Mouse (Mus musculus) heart, adult 18-20 months (tissue): ENCODE data around the gene Cdh15. TPM values are rescaled to one million over a fixed set of nuclear protein-coding genes. Genes with fewer than 3 reads are reported as not detected.

Source experiments
- DNase-seq, 2 experiments: peaks; one replicate each; pipeline ENCODE4 v3.0.0; 2021 to 2022; ENCODE audit warnings: mixed read lengths in 1 of 2
- long read RNA-seq, 2 experiments: library from polyadenylated mRNA; stranded (forward); transcript quantifications; one replicate each; pipeline ENCODE4 v2.0.0; 2021
- total RNA-seq, 2 experiments: library from RNA; stranded (reverse); gene quantifications; 2 replicates each; pipeline ENCODE4 v1.2.3; 2021

Gene Cdh15
- total RNA-seq: not detected
- long read RNA-seq, experiment 1: 0 reads
- long read RNA-seq, experiment 2: 0 reads

GRCm38 (mm10) chr8:122847829-122848561 lies at the start of gene Cdh15:
Gene Cdh15 (plus strand): TSS chr8:122847966.
- DNase-seq: no peak

GRCm38 (mm10) chr8:122803906-122804761 lies 43.6 kb upstream of the Cdh15 start:
- no peak for DNase-seq

GRCm38 (mm10) chr8:122805349-122805748 lies 42.4 kb upstream of the Cdh15 start:
- no peak for DNase-seq

- DNase-seq: no peak
These were observed 40.7 kb upstream of the Cdh15 start for GRCm38 (mm10) chr8:122806956-122807538.

GRCm38 (mm10) chr8:122807907-122808306 lies 39.9 kb upstream of the Cdh15 start:
- peak; percentile 68 to 72 for DNase-seq

GRCm38 (mm10) chr8:122810376-122810775 lies 37.4 kb upstream of the Cdh15 start:
- DNase-seq: peak in 1 of 2 experiments; percentile 16

GRCm38 (mm10) chr8:122811870-122812494 lies 35.8 kb upstream of the Cdh15 start:
- no peak for DNase-seq

- DNase-seq: no peak
These were observed 35.0 kb upstream of the Cdh15 start for GRCm38 (mm10) chr8:122812610-122813250.

- DNase-seq: no peak
These were observed 33.2 kb upstream of the Cdh15 start for GRCm38 (mm10) chr8:122814608-122815007.

GRCm38 (mm10) chr8:122816965-122817364 lies 30.8 kb upstream of the Cdh15 start:
- no peak for DNase-seq

- DNase-seq: no peak
These were observed 29.9 kb upstream of the Cdh15 start for GRCm38 (mm10) chr8:122817724-122818496.

GRCm38 (mm10) chr8:122819776-122820175 lies 28.0 kb upstream of the Cdh15 start:
- DNase-seq: no peak

- no peak for DNase-seq
These were observed 23.2 kb upstream of the Cdh15 start for GRCm38 (mm10) chr8:122824571-122824970.

GRCm38 (mm10) chr8:122824986-122825385 lies 22.8 kb upstream of the Cdh15 start:
- no peak for DNase-seq

GRCm38 (mm10) chr8:122825408-122825807 lies 22.4 kb upstream of the Cdh15 start:
- no peak for DNase-seq

- DNase-seq: no peak
These were observed 18.4 kb upstream of the Cdh15 start for GRCm38 (mm10) chr8:122829396-122829795.

GRCm38 (mm10) chr8:122830349-122831061 lies 17.3 kb upstream of the Cdh15 start:
- peak; percentile 87 to 98 for DNase-seq

GRCm38 (mm10) chr8:122834416-122834815 lies 13.3 kb upstream of the Cdh15 start:
- DNase-seq: no peak

GRCm38 (mm10) chr8:122834971-122835370 lies 12.8 kb upstream of the Cdh15 start:
- DNase-seq: peak; percentile 71 to 85

GRCm38 (mm10) chr8:122836199-122836598 lies 11.6 kb upstream of the Cdh15 start:
- DNase-seq: no peak
